Mouse (Mus musculus) lung, postnatal 4 days (tissue): ENCODE results near the gene Znrf2.
A peak's percentile ranks its signal among the peaks of the same experiment; 100 is the strongest.

Source experiments
- DNase-seq, 2 experiments: peaks; one replicate each; pipeline ENCODE4 v3.0.0; 2021

The Znrf2 gene

GRCm38 (mm10) chr6:54816388-54817065 is at the start of gene Znrf2:
Gene Znrf2, plus strand, starts transcription at chr6:54816916.
- peak; percentile 95 to 97 for DNase-seq

GRCm38 (mm10) chr6:54767746-54768145 is 49.0 kb upstream of the Znrf2 start:
- DNase-seq, result no peak

GRCm38 (mm10) chr6:54770766-54771165 is 46.0 kb upstream of the Znrf2 start:
- no peak for DNase-seq

- peak; percentile 59 to 78 for DNase-seq
Measured at GRCm38 (mm10) chr6:54771171-54771570, 45.5 kb upstream of the Znrf2 start.

- DNase-seq, result no peak
Measured at GRCm38 (mm10) chr6:54772078-54772477, 44.6 kb upstream of the Znrf2 start.

- no peak for DNase-seq
Measured at GRCm38 (mm10) chr6:54775739-54776138, 41.0 kb upstream of the Znrf2 start.

- no peak for DNase-seq
Measured at GRCm38 (mm10) chr6:54777661-54778060, 39.1 kb upstream of the Znrf2 start.

- no peak for DNase-seq
Measured at GRCm38 (mm10) chr6:54779968-54780367, 36.7 kb upstream of the Znrf2 start.

- DNase-seq, result no peak
Measured at GRCm38 (mm10) chr6:54780569-54781304, 36.0 kb upstream of the Znrf2 start.

- no peak for DNase-seq
Measured at GRCm38 (mm10) chr6:54781881-54782280, 34.8 kb upstream of the Znrf2 start.

GRCm38 (mm10) chr6:54785098-54785730 is 31.5 kb upstream of the Znrf2 start:
- DNase-seq, result no peak

- DNase-seq, result no peak
Measured at GRCm38 (mm10) chr6:54786766-54787165, 29.9 kb upstream of the Znrf2 start.

GRCm38 (mm10) chr6:54788493-54788892 is 28.2 kb upstream of the Znrf2 start:
- no peak for DNase-seq

GRCm38 (mm10) chr6:54789139-54789538 is 27.6 kb upstream of the Znrf2 start:
- no peak for DNase-seq

- DNase-seq, result no peak
Measured at GRCm38 (mm10) chr6:54790071-54790470, 26.6 kb upstream of the Znrf2 start.

- no peak for DNase-seq
Measured at GRCm38 (mm10) chr6:54793853-54794252, 22.9 kb upstream of the Znrf2 start.

GRCm38 (mm10) chr6:54794372-54794771 is 22.3 kb upstream of the Znrf2 start:
- no peak for DNase-seq

GRCm38 (mm10) chr6:54794991-54795390 is 21.7 kb upstream of the Znrf2 start:
- no peak for DNase-seq

GRCm38 (mm10) chr6:54795971-54796370 is 20.7 kb upstream of the Znrf2 start:
- DNase-seq, result no peak

GRCm38 (mm10) chr6:54802348-54802747 is 14.4 kb upstream of the Znrf2 start:
- DNase-seq, result no peak

- no peak for DNase-seq
Measured at GRCm38 (mm10) chr6:54804066-54804864, 12.5 kb upstream of the Znrf2 start.

GRCm38 (mm10) chr6:54805779-54806178 is 10.9 kb upstream of the Znrf2 start:
- no peak for DNase-seq
